Mouse (Mus musculus) fat pad, adult 2 months (tissue): ENCODE results near the gene Snap47.

Experiments used
- DNase-seq: peaks from one replicate; pipeline ENCODE4 v3.0.0-alpha.2; 2011; ENCODE audit warnings: low read depth, low spot score; ENCODE audit errors: extremely low read depth

Snap47 gene

DNA sequence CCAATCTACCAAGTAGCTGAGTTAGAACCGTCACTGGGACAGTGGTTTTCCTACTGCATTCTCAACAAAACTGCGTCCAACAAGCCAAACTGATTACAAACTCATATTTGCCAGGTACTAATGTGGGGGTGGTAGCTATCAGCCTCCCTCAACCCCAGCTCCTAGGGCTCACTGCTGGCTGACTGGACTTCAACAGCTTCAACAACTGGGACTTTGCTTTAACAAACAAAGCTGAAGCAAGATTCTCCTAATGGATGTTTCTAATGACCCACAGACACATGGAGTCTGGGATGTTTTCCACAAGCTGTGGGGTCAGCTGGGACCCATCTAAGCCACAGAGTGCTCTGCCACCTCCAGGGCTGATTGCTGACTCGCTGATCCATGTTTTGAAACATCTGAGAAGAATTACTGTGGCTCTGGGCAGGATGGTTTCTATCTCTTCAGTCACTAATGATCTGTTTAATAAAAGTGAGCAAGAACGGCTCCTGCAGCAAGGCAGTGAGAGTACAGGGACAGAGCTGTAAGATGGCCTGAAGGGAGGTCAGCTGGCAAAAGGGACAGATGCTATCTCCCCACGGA, 27.9 kb downstream of the Snap47 start:
- DNase-seq: no peak

DNA sequence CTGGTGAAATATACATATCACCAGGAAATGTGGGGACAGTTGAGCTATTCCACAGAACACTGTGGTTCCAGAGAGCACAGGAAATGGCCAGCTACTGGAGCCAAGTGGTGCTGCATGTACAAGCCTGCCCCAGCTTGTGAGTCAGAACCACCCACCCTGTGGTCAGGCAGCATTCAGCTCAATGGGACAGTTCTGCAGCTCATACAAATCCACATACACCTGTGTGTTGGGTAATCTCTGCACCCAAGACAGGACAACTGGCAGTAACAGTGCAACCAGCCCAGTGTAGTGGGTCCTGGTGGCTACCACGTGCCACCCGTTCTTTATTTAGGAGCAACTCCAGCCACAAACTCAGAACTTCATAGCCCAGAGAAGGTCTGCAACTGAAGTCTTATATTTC, 29.0 kb downstream of the Snap47 start:
- peak; percentile 52 for DNase-seq

- no peak for DNase-seq
Observed at GRCm38 (mm10) chr11:59421436-59421835, 29.6 kb downstream of the Snap47 start.

DNA sequence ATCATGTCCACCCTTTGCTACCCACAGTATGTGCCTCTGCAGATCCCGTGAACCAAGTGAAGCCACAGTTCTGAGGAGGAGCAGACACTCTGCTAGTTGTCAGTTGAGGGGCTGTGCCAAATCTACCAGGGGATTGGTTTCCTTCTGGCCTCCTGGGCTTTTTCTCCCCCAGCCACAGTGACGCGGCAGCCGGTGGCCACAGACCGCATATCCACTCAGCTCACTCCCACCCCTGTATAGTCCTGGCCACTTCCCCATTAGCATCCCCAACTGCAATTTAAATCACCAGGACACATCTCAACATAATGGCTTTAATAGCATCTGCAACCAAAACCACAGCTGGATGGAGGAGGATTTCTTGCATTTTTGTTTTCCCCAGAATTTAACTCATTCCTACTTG, 32.3 kb downstream of the Snap47 start:
- no peak for DNase-seq

DNA sequence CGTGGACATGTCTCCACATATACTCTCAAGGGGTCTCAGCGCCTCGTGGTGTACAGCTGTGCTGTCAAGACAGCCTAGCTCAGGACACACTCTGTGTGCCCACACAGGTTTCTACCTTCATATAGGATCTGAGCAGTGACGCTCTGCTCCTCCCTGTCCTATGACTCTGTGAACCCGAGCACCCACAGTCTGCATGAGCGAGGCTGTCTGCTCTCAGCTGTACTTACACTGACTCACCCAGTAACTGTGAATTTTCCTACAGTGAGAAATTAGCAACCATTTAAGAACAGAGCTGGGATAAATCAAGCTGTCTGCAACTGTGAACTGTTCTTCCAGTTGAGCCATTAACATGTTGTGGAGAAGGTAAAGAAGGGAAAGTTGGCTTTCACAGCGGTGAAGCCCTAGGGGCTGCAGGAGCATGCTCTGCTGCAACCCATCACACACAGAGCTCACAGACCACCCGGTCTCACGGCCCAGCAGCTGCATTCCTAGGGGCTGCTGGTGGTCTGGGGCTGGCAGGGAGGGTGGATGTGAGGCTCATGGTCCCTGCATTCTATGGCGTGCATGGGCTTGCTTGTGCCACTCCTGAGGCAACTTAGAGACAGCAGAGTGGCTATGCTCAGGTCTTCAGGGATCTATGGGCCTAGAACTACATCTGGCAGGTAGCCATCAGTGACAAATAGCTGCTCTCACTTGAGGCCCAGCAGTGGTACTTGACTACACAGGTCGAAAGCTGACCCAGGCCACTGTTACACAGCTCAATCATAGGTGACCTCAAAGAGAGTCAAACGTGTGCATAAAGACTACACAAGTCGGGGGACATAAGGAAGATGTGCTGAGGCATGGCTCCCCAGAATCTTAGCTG, 37.8 kb downstream of the Snap47 start:
- no peak for DNase-seq

DNA sequence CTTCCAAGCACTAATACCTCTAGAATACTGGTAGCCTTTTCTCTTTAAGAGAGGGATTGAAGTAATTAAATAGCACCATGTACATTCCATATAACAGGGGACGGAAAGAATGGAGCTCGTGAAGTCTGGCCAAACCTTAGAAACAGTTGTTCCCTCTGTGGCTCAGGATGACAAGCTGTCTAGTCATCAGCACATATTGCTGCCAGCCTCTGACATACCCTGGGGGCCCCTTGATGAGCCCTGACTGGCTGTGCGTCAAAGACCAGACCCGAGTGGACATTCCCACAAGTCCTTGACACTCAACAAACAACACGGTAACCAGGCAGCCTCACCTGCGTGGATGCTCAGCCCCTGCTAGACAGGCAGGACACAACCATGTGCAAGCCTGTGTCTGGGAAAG, 38.9 kb downstream of the Snap47 start:
- DNase-seq: no peak

GRCm38 (mm10) chr11:59410851-59411250, 40.1 kb downstream of the Snap47 start:
- no peak for DNase-seq

DNA sequence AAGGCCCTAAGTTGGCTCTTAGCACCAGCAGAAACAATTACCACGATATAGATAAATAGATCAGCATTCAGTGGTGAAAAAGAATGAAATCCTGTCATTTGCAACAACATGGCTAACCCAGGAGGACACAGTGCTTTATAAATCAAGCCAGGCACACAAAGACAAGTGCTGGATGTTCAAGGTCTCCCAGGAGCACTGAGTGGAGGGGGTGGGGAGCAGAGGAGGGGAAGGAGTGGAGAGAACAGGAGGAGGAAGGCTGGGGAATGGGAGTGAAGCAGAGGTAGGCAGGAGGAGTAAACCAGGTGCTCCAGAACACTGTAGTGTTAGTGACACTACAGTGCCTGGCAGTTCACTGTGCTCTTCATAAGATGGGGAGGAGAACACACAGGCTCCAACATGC, 45.2 kb downstream of the Snap47 start:
- no peak for DNase-seq

DNA sequence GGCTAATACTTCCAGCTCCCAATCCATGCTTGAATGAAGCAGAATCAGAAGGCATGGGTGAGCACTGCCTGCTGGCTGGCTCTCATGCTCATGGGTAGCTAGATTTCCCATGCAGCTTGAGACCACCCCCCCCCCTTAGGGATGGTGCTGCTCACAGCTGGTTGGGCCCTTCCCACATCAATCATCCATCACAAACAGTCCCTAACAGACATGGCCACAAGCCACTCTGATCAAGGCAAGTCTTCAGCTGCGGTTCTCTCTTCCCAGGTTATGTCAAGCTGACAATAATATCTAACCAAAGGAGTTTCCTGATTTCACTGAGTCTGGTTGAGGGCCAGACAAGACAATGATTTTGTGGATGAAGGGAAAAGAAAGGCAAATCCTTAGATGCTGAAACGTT, 50.1 kb downstream of the Snap47 start:
- no peak for DNase-seq

GRCm38 (mm10) chr11:59399830-59400229, 51.2 kb downstream of the Snap47 start:
- no peak for DNase-seq

DNA sequence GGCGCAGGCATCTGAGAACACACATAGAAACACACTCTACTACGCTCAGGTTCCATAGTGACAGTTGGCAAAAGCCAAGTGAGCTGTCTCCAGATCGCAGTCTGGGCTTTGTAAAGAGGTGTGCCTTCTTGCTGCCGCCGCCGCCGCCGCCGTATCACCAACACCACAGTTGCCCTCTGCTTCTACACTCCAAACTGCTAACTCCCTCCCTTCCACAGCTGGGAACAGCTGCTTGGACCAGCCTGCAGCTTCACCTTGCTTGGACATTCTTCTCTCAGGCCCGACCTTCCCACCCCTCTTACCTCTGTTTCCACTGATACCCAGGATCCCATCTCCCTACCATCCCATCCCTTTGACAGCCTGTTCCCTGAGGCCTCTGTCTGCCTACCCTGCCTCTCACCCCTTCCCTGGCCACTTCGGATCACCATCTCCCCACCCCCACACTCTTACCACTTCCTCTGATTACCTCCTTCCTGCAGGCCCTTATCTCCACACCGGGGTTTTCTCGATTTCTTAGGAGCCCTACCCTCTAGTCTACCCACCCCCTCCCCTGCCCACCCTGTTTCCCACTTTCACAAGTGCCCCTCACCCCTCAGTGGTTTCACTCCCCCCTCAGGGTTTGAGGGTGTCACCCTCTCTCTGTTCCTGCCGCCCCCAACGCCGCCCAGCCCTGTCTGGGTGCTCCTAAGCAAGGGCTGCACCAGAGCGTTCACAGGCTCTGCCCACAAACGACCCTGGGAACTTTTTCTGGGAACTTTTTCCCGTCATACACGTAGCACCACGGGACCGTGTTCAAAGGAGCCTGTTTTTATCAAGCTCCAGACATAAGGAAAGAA, 53.2 kb downstream of the Snap47 start:
- DNase-seq: no peak

GRCm38 (mm10) chr11:59394451-59394850, 56.5 kb downstream of the Snap47 start:
- DNase-seq: no peak

GRCm38 (mm10) chr11:59393591-59393990, 57.4 kb downstream of the Snap47 start:
- no peak for DNase-seq

DNA sequence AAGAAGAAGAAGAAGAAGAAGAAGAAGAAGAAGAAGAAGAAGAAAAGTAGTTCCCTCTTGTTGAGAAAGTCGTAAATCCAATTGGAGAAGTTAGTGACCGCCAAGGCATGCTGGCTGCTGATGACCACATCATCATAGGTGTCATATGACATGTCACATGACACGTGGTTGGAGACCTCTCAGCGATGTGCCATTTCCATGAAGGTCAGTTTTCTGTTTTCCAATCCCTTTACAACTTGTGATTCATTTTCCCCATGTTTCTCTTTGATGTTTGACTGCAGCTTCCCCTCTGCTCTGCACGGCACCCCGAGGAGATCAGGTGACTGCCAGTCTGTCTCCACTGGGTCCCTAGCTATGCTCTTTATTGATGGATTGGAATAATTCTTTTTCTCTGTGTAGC, 58.7 kb downstream of the Snap47 start:
- DNase-seq: no peak

GRCm38 (mm10) chr11:59390470-59390869, 60.5 kb downstream of the Snap47 start:
- DNase-seq: no peak

GRCm38 (mm10) chr11:59389617-59390016, 61.4 kb downstream of the Snap47 start:
- DNase-seq: no peak

GRCm38 (mm10) chr11:59388806-59389205, 62.2 kb downstream of the Snap47 start:
- no peak for DNase-seq

DNA sequence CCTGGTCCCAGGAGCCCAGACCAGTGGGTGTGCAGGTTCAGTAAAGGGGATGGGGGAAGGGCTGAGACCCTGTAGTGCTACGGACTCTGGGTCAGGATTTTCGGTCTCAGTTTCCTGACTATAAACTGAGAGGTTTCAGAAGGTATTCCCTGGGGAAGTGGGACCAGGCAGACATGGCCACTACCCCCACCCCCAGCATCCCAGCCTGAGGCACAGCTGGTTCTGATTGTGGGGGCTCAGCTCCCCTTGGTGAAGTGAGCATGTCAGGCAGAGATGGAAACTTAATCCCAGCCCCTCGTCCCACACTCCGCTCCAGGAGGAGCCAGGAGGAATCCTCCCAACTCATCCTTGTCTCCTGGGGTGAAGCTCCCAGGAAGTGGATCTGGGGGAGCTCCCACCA, 63.5 kb downstream of the Snap47 start:
- no peak for DNase-seq

DNA sequence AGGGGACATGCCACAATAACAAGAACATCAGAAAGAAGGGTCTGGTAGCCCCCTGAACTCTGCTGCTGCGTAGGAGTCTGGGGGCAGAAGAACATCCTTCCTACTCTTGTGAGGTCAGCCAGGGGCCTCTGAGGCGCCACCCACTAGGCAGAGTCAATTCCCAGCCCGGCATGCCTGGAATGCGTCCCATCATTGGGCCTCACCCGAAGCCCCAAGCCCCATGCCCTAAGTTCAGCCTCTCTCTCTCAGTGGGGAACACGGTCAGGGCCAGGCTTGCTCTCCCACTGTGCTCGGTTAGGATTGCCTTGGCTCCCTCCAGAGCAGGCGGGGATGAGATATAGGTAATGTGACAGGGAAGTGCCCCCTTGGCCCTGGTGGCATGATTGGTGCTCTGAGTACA, 65.9 kb downstream of the Snap47 start:
- DNase-seq: no peak

- DNase-seq: no peak
Observed at GRCm38 (mm10) chr11:59384441-59384959, 66.5 kb downstream of the Snap47 start.

GRCm38 (mm10) chr11:59379547-59379946, 71.4 kb downstream of the Snap47 start:
- no peak for DNase-seq

GRCm38 (mm10) chr11:59377999-59378398, 73.0 kb downstream of the Snap47 start:
- no peak for DNase-seq
